Mouse (Mus musculus) thymus, adult 2 months (tissue): ENCODE results near the gene Klk6. TPM values are rescaled to one million over a fixed set of nuclear protein-coding genes. Genes with fewer than 3 reads are reported as not detected.

Source experiments
- DNase-seq: peaks from one replicate; pipeline ENCODE4 v3.0.0; 2021
- H3K27ac ChIP-seq: fragments of 200-500 bp; 2 replicates; pipeline ENCODE4 v1.5.1; 2012; ENCODE audit warnings: low read length, control low read depth; ENCODE audit not compliant: control insufficient read depth, insufficient read depth
- H3K27me3 ChIP-seq: fragments of 200-500 bp; 2 replicates; pipeline ENCODE4 v1.6.1; 2012; ENCODE audit warnings: mild to moderate bottlenecking, low read length, moderate library complexity, mixed read lengths; ENCODE audit not compliant: control insufficient read depth, insufficient read depth
- H3K36me3 ChIP-seq: fragments of 200-500 bp; 2 replicates; pipeline ENCODE4 v1.6.1; 2012; ENCODE audit warnings: mild to moderate bottlenecking, low read length, moderate library complexity; ENCODE audit not compliant: control insufficient read depth, insufficient read depth
- H3K4me1 ChIP-seq: fragments of 200-500 bp; replicated peaks from 2 replicates; pipeline ENCODE4 v1.6.1; 2012; ENCODE audit warnings: low read length; ENCODE audit not compliant: control insufficient read depth, insufficient read depth
- H3K4me3 ChIP-seq: fragments of 200-500 bp; 2 replicates; pipeline ENCODE4 v1.5.1; 2012; ENCODE audit warnings: mild to moderate bottlenecking, low read length, control low read depth, moderate library complexity; ENCODE audit not compliant: control insufficient read depth, insufficient read depth
- CTCF ChIP-seq: fragments of 200-500 bp; IDR thresholded peaks from 2 replicates; pipeline ENCODE4 v1.5.1; 2012; ENCODE audit warnings: mild to moderate bottlenecking, control low read depth, low read length, moderate library complexity, borderline replicate concordance; ENCODE audit not compliant: control insufficient read depth, poor library complexity, insufficient read depth; ENCODE audit errors: extremely low read depth
- POLR2A ChIP-seq: fragments of 200-500 bp; IDR thresholded peaks from 2 replicates; pipeline ENCODE4 v1.6.1; 2012; ENCODE audit warnings: mild to moderate bottlenecking, low read length, control low read depth, moderate library complexity; ENCODE audit not compliant: control insufficient read depth, poor library complexity, insufficient read depth; ENCODE audit errors: extremely low read depth
- WGBS: fragments of 180-500 bp; shearing (Covaris S2); methylation state at CpG from one replicate; pipeline ENCODE4 v1.1.7; 2018; 5-methylcytosine and 5-hydroxymethylcytosine counted together
- polyA plus RNA-seq: library from polyadenylated mRNA; depleted of rRNA; stranded (reverse); fragments of >200 nt; gene quantifications from 2 replicates; pipeline ENCODE4 v1.2.3, GENCODE M21; 2012

The Klk6 gene
- polyA plus RNA-seq, 1 experiment: 3.5 TPM

DNA sequence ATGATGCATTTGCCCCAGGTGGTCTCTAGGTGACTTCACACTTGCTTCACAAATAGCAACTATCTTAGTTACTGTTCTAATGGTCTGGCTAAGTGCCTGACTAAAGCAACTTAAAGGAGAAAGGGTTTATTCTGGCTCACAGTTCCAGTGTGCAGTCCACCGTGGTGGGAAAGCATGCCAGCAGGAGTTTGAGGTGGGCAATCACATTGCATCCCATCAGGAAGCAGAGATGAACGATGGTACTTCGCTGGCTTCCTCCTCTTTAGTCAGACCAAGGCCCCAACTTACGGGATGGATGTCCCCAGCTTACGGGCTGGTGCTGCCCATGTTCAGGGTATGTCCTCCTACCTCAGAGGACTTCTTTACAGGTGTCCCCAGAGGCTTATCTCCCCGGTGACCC is 27.3 kb downstream of the Klk6 start:
- WGBS: 88% methylated on average over 6 of the region's 6 CpGs
- Histone ChIP-seq H3K4me3 (no peak overlapping the region), H3K36me3 (no peaks in the 10 kb centered on the region), H3K27ac (no peak overlapping the region), H3K27me3 (no peaks in the 10 kb centered on the region), H3K4me1 (no peaks in the 10 kb centered on the region)
- TF ChIP-seq CTCF (no peak), POLR2A (no peak)
- no peak for DNase-seq

DNA sequence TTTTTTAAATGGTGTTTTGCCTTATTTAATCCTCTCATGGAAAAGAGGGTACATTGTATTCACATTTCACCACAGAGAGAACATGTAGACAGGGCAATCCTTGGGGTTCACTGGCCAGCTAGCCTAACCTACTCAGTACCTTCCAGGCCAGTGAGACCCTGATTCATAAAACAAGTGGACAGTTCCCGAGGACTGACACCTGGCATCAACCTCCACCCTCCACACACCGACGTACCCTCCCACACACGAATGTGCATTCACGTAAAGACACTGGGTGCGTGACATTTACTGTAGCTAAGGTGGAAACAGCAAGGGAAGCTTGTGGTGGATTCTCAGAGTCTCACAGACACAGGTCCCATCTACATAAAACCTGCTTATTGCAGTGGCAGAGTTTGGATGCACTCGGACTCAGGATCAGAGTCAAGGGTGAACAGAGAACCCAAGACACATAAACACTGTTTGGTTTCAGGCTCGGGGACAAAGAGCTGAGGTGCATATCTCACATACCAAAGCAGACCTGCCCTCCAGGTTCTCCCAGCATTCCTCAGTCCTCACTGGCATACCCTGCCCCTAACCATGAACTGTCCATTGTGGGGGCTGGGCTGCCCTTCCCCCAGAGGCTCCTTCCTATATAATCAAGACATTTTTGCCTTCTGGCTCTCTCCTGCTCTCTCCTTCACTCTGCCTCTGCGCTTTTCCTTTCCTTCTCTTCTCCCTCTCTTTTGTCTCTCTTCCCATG is 30.5 kb downstream of the Klk6 start:
- H3K27ac ChIP-seq: no peak overlapping the region
- no peak overlapping the region for H3K4me3 ChIP-seq
- DNase-seq: no peak
- H3K36me3 ChIP-seq: no peaks in the 10 kb centered on the region
- 83% methylated on average over 9 of the region's 9 CpGs for whole genome bisulfite sequencing
- no peaks in the 10 kb centered on the region for H3K27me3 ChIP-seq
- no peaks in the 10 kb centered on the region for H3K4me1 ChIP-seq
- TF ChIP-seq CTCF (no peak), POLR2A (no peak)

- H3K27me3 ChIP-seq: no peaks in the 10 kb centered on the region
- no peak overlapping the region for H3K4me3 ChIP-seq
- H3K36me3 ChIP-seq: no peaks in the 10 kb centered on the region
- no peak for TF ChIP-seq CTCF
- no peak for TF ChIP-seq POLR2A
- no peaks in the 10 kb centered on the region for H3K4me1 ChIP-seq
- no peak overlapping the region for H3K27ac ChIP-seq
- no peak for DNase-seq
- 81% methylated on average over 3 of the region's 3 CpGs for WGBS
Measured at GRCm38 (mm10) chr7:43855709-43856108, 31.4 kb downstream of the Klk6 start.

- no peak for DNase-seq
- 75% methylated on average over 7 of the region's 7 CpGs for WGBS
- Histone ChIP-seq H3K4me1 (no peaks in the 10 kb centered on the region), H3K4me3 (no peak overlapping the region), H3K27ac (no peak overlapping the region), H3K36me3 (no peaks in the 10 kb centered on the region), H3K27me3 (no peaks in the 10 kb centered on the region)
- no peak for TF ChIP-seq CTCF
- TF ChIP-seq POLR2A: no peak
Measured at GRCm38 (mm10) chr7:43856307-43856706, 32.0 kb downstream of the Klk6 start.

DNA sequence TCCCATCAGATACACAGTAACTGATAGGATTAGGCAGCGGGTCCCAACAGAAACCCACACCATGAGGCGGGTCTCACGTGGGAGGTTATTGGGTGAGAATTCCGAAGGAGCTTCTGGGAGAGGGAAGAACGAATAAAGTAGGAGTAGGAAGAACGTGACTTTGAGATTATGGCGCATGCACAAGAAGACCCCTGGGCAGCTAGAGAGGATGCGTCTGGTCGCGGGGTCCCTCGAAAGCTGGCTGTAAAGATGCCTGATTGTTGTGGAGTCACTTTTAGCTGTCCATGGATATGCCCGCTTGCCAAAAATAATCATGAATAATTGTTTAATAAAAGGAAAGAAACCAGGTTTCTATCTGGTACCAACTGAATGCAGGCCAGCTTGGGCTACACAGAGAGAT is 33.2 kb downstream of the Klk6 start:
- no peak for DNase-seq
- WGBS: 96% methylated on average over 12 of the region's 12 CpGs
- no peaks in the 10 kb centered on the region for H3K36me3 ChIP-seq
- H3K4me1 ChIP-seq: no peaks in the 10 kb centered on the region
- H3K27me3 ChIP-seq: no peaks in the 10 kb centered on the region
- TF ChIP-seq POLR2A (no peak), CTCF (no peak)
- no peak overlapping the region for H3K4me3 ChIP-seq
- H3K27ac ChIP-seq: no peak overlapping the region

DNA sequence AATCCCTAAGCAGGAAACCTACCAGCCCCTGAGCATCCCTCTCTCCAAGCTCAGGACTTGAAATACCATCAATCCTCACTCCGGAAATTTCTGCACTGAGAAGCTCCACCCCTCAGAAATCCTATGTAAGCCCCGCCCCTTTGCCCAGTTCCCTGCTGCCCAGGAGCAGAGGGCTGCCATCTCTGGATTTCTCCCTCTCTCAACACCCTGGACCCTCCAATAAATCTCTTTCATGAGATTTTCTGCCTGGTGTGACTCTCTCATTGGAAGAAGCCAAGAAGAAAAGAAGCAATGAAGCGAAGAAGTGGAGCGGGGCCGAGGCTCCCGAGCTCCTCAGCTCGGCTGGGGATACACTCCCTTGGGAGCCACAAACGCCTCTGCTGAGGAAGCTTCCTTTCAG is 36.1 kb downstream of the Klk6 start:
- Histone ChIP-seq H3K36me3 (no peaks in the 10 kb centered on the region), H3K4me3 (no peak overlapping the region), H3K4me1 (no peaks in the 10 kb centered on the region), H3K27me3 (no peaks in the 10 kb centered on the region), H3K27ac (no peak overlapping the region)
- 85% methylated on average over 8 of the region's 8 CpGs for WGBS
- no peak for DNase-seq
- TF ChIP-seq CTCF (no peak), POLR2A (no peak)

- Histone ChIP-seq H3K4me3 (no peak overlapping the region), H3K36me3 (no peaks in the 10 kb centered on the region), H3K4me1 (no peaks in the 10 kb centered on the region), H3K27ac (no peak overlapping the region), H3K27me3 (no peaks in the 10 kb centered on the region)
- DNase-seq: peak; percentile 38
- 21% methylated on average over 10 of the region's 10 CpGs for WGBS
- peak; percentile 78 for TF ChIP-seq CTCF
- TF ChIP-seq POLR2A: no peak
Measured at GRCm38 (mm10) chr7:43873237-43873636, 48.9 kb downstream of the Klk6 start.

DNA sequence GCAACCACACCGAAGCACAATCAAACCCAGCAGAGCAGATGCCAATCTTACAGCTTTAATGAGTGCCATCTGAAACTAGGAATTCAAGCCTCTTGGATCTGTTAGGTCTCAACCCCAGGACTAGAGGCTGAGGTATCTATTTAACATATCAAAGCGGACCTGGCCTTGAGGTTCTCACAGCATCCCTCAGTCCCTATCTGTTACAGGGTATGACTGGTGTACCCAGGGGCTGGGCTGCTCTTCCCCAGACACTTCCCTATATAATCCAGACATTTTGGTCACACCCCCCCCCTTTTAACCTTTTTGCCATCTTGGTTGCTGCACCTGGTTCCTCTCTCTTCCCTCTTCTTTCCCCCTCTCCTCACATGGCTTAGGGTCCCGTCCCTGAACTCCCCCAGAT is 49.4 kb downstream of the Klk6 start:
- Histone ChIP-seq H3K36me3 (no peaks in the 10 kb centered on the region), H3K27me3 (no peaks in the 10 kb centered on the region), H3K27ac (no peak overlapping the region), H3K4me1 (no peaks in the 10 kb centered on the region), H3K4me3 (no peak overlapping the region)
- WGBS: 69% methylated on average over 3 of the region's 3 CpGs
- no peak for TF ChIP-seq POLR2A
- TF ChIP-seq CTCF: no peak
- no peak for DNase-seq
